Mouse (Mus musculus) lung, embryonic 14.5 days (tissue): ENCODE measurements at regions not wholly inside any gene's neighbourhood (a gene's known extent, or its start where the extent isn't known, plus 50 kb on each side); places are given as distances from the start of the nearest gene placed in this dataset.

Experiments
- ATAC-seq: fragments of 200-750 bp; cut with Nextera tagmentation; 2 replicates; pipeline ENCODE4 v1.8.0; 2017; ENCODE audit warnings: mild to moderate bottlenecking, moderate TSS enrichment, moderate library complexity; ENCODE audit not compliant: insufficient read depth
- DNase-seq: peaks from one replicate; pipeline ENCODE4 v3.0.0-alpha.2; 2015
- H3K27ac ChIP-seq: fragments of 300-500 bp; sonication (generic); 2 replicates; pipeline ENCODE4 v1.5.1; 2014; ENCODE audit warnings: low read depth, mild to moderate bottlenecking, moderate library complexity
- H3K27me3 ChIP-seq: fragments of 300-500 bp; sonication (generic); 2 replicates; pipeline ENCODE4 v1.6.1; 2014; ENCODE audit warnings: low read length, control low read depth; ENCODE audit not compliant: insufficient read depth
- H3K36me3 ChIP-seq: fragments of 300-500 bp; sonication (generic); 2 replicates; pipeline ENCODE4 v1.6.1; 2014; ENCODE audit warnings: control low read depth; ENCODE audit not compliant: insufficient read depth
- H3K4me1 ChIP-seq: fragments of 300-500 bp; sonication (generic); 2 replicates; pipeline ENCODE4 v1.6.1; 2014; ENCODE audit warnings: antibody characterized with exemption, control low read depth; ENCODE audit not compliant: insufficient read depth
- H3K4me2 ChIP-seq: fragments of 300-500 bp; sonication (generic); 2 replicates; pipeline ENCODE4 v1.6.1; 2014; ENCODE audit warnings: mild to moderate bottlenecking
- H3K4me3 ChIP-seq: fragments of 300-500 bp; sonication (generic); 2 replicates; pipeline ENCODE4 v1.5.1; 2014; ENCODE audit warnings: low read depth, low read length
- H3K9ac ChIP-seq: fragments of 300-500 bp; sonication (generic); 2 replicates; pipeline ENCODE4 v1.6.1; 2014
- H3K9me3 ChIP-seq: fragments of 300-500 bp; sonication (generic); 2 replicates; pipeline ENCODE4 v1.6.1; 2016; ENCODE audit warnings: low read depth, low read length, control low read depth
- CTCF ChIP-seq: IDR thresholded peaks from 2 replicates; pipeline ENCODE4 v1.5.1; 2016; ENCODE audit warnings: antibody characterized with exemption, low read depth
- WGBS: fragments of 180-500 bp; shearing (Covaris S2); extraction: QIAGEN DNeasy Blood & Tissue Kit; methylation state at CpG from one replicate; pipeline ENCODE4 v1.1.7; 2014; 5-methylcytosine and 5-hydroxymethylcytosine counted together

- peaks cover 4% of the 10 kb centered on the region; the same call in 1 of the 2 replicates for H3K4me1 ChIP-seq
- WGBS = under 1% methylated on average over 54 of the region's 57 CpGs
- H3K27me3 ChIP-seq = no peaks in the 10 kb centered on the region
- DNase-seq = peak; percentile 86
- H3K9me3 ChIP-seq = no peaks in the 10 kb centered on the region
- peak overlapping the region; percentile 90 for H3K27ac ChIP-seq
- ATAC-seq = peak; percentile 95
- peak overlapping the region; percentile 80 for H3K4me2 ChIP-seq
- no peaks in the 10 kb centered on the region for H3K36me3 ChIP-seq
- no peak for TF ChIP-seq CTCF
- peak overlapping the region; percentile 53 for H3K4me3 ChIP-seq
- peak overlapping the region; percentile 80 for H3K9ac ChIP-seq
Measured at GRCm38 (mm10) chr15:36938511-36939150, 68.9 kb downstream of the Zfp706 start.

- Histone ChIP-seq H3K4me3 (peak overlapping the region; percentile 53), H3K27me3 (no peaks in the 10 kb centered on the region), H3K9me3 (no peaks in the 10 kb centered on the region), H3K4me1 (peaks cover 4% of the 10 kb centered on the region; the same call in 1 of the 2 replicates), H3K4me2 (peak overlapping the region; percentile 80), H3K9ac (peak overlapping the region; percentile 80), H3K36me3 (no peaks in the 10 kb centered on the region), H3K27ac (peak overlapping the region; percentile 90)
- 20% methylated on average over 13 of the region's 13 CpGs for WGBS
- peak; percentile 37 for DNase-seq
- no peak; the same call in 1 of the 2 replicates for ATAC-seq
- TF ChIP-seq CTCF = no peak
Measured at GRCm38 (mm10) chr15:36937757-36938498, 69.6 kb downstream of the Zfp706 start.

- Histone ChIP-seq H3K27me3 (no peaks in the 10 kb centered on the region), H3K4me1 (peaks cover 4% of the 10 kb centered on the region; the same call in 1 of the 2 replicates), H3K36me3 (no peaks in the 10 kb centered on the region), H3K27ac (no peak overlapping the region), H3K4me3 (no peak overlapping the region), H3K9me3 (no peaks in the 10 kb centered on the region), H3K4me2 (no peak overlapping the region), H3K9ac (no peak overlapping the region)
- 77% methylated on average over 11 of the region's 11 CpGs for WGBS
- ATAC-seq (no peak), DNase-seq (no peak)
- TF ChIP-seq CTCF = no peak
Measured at GRCm38 (mm10) chr15:36937067-36937657, 70.4 kb downstream of the Zfp706 start.

GRCm38 (mm10) chr15:36934801-36935200 lies 72.8 kb downstream of the Zfp706 start:
- WGBS = 58% methylated on average over 2 of the region's 3 CpGs
- Histone ChIP-seq H3K27me3 (no peaks in the 10 kb centered on the region), H3K9me3 (no peaks in the 10 kb centered on the region), H3K4me1 (peaks cover 4% of the 10 kb centered on the region; the same call in 1 of the 2 replicates), H3K36me3 (no peaks in the 10 kb centered on the region), H3K4me3 (no peak overlapping the region), H3K27ac (no peak overlapping the region), H3K4me2 (no peak overlapping the region), H3K9ac (no peak overlapping the region)
- ATAC-seq = no peak
- DNase-seq = no peak
- TF ChIP-seq CTCF = no peak

GRCm38 (mm10) chr15:36933581-36933991 lies 74.0 kb downstream of the Zfp706 start:
- no peak overlapping the region for H3K4me3 ChIP-seq
- DNase-seq = no peak
- H3K9me3 ChIP-seq = no peaks in the 10 kb centered on the region
- no peaks in the 10 kb centered on the region for H3K27me3 ChIP-seq
- no peaks in the 10 kb centered on the region for H3K36me3 ChIP-seq
- TF ChIP-seq CTCF = no peak
- 80% methylated on average over 2 of the region's 2 CpGs for WGBS
- no peak overlapping the region for H3K9ac ChIP-seq
- no peak for ATAC-seq
- H3K27ac ChIP-seq = no peak overlapping the region
- H3K4me2 ChIP-seq = no peak overlapping the region
- peaks cover 4% of the 10 kb centered on the region; the same call in 1 of the 2 replicates for H3K4me1 ChIP-seq

- H3K27me3 ChIP-seq = no peaks in the 10 kb centered on the region
- DNase-seq (no peak), ATAC-seq (no peak)
- no peaks in the 10 kb centered on the region for H3K9me3 ChIP-seq
- TF ChIP-seq CTCF = no peak
- no peaks in the 10 kb centered on the region for H3K4me1 ChIP-seq
- no peaks in the 10 kb centered on the region for H3K36me3 ChIP-seq
- WGBS = 82% methylated on average over 2 of the region's 2 CpGs
- no peak overlapping the region for H3K27ac ChIP-seq
- no peak overlapping the region for H3K9ac ChIP-seq
- H3K4me2 ChIP-seq = no peak overlapping the region
- no peak overlapping the region for H3K4me3 ChIP-seq
Measured at GRCm38 (mm10) chr15:36931460-36931859, 76.1 kb downstream of the Zfp706 start.

- DNase-seq = no peak
- no peak overlapping the region for H3K4me3 ChIP-seq
- no peaks in the 10 kb centered on the region for H3K27me3 ChIP-seq
- 71% methylated on average over 6 of the region's 6 CpGs for WGBS
- H3K36me3 ChIP-seq = no peaks in the 10 kb centered on the region
- no peaks in the 10 kb centered on the region for H3K9me3 ChIP-seq
- H3K4me2 ChIP-seq = no peak overlapping the region
- TF ChIP-seq CTCF = no peak
- no peaks in the 10 kb centered on the region for H3K4me1 ChIP-seq
- no peak for ATAC-seq
- no peak overlapping the region for H3K27ac ChIP-seq
- no peak overlapping the region for H3K9ac ChIP-seq
Measured at GRCm38 (mm10) chr15:36930433-36930832, 77.1 kb downstream of the Zfp706 start.
